Mouse (Mus musculus) embryonic facial prominence, embryonic 12.5 days (tissue): ENCODE results near the gene Plcb1. TPM values are rescaled to one million over a fixed set of nuclear protein-coding genes. Genes with fewer than 3 reads are reported as not detected.

Experiments used
- ATAC-seq: fragments of 200-750 bp; cut with Nextera tagmentation; 2 replicates; pipeline ENCODE4 v1.8.0; 2017; ENCODE audit not compliant: insufficient number of reproducible peaks, insufficient read depth, low FRiP score, low TSS enrichment
- H3K27ac ChIP-seq: fragments of 300-500 bp; sonication (generic); 2 replicates; pipeline ENCODE4 v1.5.1; 2016; ENCODE audit warnings: mild to moderate bottlenecking
- H3K27me3 ChIP-seq: fragments of 300-500 bp; sonication (generic); 2 replicates; pipeline ENCODE4 v1.6.1; 2016; ENCODE audit warnings: mild to moderate bottlenecking, moderate library complexity
- H3K36me3 ChIP-seq: fragments of 300-500 bp; sonication (generic); 2 replicates; pipeline ENCODE4 v1.6.1; 2016; ENCODE audit warnings: mild to moderate bottlenecking
- H3K4me1 ChIP-seq: fragments of 300-500 bp; sonication (generic); 2 replicates; pipeline ENCODE4 v1.6.1; 2016
- H3K4me2 ChIP-seq: fragments of 300-500 bp; sonication (generic); replicated peaks from 2 replicates; pipeline ENCODE4 v1.6.1; 2016; ENCODE audit warnings: mild to moderate bottlenecking, moderate library complexity
- H3K4me3 ChIP-seq: fragments of 300-500 bp; sonication (generic); 2 replicates; pipeline ENCODE4 v1.5.1; 2016; ENCODE audit warnings: mild to moderate bottlenecking
- H3K9ac ChIP-seq: fragments of 300-500 bp; sonication (generic); 2 replicates; pipeline ENCODE4 v1.6.1; 2016; ENCODE audit warnings: mild to moderate bottlenecking, moderate library complexity
- H3K9me3 ChIP-seq: fragments of 300-500 bp; sonication (generic); 2 replicates; pipeline ENCODE4 v1.6.1; 2016; ENCODE audit warnings: mild to moderate bottlenecking, moderate library complexity
- WGBS: fragments of 180-500 bp; shearing (Covaris S2); methylation state at CpG from one replicate; pipeline ENCODE4 v1.1.7; 2016; 5-methylcytosine and 5-hydroxymethylcytosine counted together
- polyA plus RNA-seq: library from polyadenylated mRNA; unstranded; fragments of >200 nt; fragmentation: Nextera tagmentation; extraction: Ambion mirVana; gene quantifications from 2 replicates; pipeline ENCODE4 v1.2.1, GENCODE M21; 2016

The Plcb1 gene
- polyA plus RNA-seq, 1 experiment from 2014 or later, result 16.5 TPM

DNA sequence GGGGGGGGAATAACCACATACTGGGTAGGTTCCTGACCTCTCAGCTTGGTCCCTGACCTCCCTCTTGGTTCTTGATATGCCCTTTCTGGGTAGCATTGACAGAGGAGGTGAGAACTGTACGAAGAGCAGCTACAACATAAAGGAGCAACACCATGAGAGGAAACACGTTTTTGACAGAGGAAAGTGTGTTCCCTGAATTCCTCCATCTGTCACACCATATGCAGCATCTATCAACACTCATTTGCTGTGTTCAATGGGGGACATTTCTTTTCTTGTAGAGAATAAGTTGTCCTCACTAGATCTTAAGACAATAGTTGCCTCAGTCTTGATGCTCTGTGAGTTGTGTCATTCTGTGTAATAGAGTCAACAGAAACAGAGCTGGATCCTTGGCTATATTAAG is 733.1 kb downstream of the Plcb1 start:
- Histone ChIP-seq H3K9ac (no peak overlapping the region), H3K27me3 (no peaks in the 10 kb centered on the region), H3K4me1 (no peaks in the 10 kb centered on the region), H3K9me3 (no peaks in the 10 kb centered on the region), H3K36me3 (no peaks in the 10 kb centered on the region), H3K4me2 (no peak overlapping the region), H3K4me3 (no peak overlapping the region), H3K27ac (no peak overlapping the region)
- WGBS, result 70% methylated on average over 2 of the region's 2 CpGs
- no peak for ATAC-seq

Other genes with a start within 250 kb of the Plcb1 start
- gene Hao1, start 231.7 kb upstream of the Plcb1 start, polyA plus RNA-seq, result 0.25 TPM in 1 of 2 replicates, not detected in the other
- 31.6 and 32.3 TPM in 2 replicates for gene Tmx4, start 141.9 kb upstream of the Plcb1 start, polyA plus RNA-seq